Mouse (Mus musculus) cerebellum, adult 9-10 months (tissue): ENCODE results near the gene Kcnh8.

ENCODE experiments used
- DNase-seq: peaks from one replicate; pipeline ENCODE4 v3.0.0; 2022

Gene Kcnh8

DNA sequence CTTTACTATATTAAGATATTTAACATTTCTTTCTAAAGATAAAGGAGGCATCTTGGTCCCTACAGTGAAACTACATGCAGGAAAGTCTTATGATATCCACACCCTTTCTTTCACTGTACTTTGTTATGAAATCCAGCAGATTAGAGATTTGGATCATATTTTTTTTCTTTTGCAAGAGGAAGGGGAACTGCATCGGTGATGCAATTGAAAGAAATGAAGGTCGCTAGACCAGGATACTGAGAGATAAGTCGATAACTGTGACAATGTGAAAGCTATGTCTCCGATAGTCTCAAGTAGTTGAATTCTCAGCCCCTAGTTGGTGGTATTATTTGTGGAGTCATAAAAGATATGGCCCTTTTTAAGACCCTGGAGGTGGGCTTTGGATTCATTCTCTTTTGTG, 227.2 kb downstream of the Kcnh8 start:
- DNase-seq, result no peak

DNA sequence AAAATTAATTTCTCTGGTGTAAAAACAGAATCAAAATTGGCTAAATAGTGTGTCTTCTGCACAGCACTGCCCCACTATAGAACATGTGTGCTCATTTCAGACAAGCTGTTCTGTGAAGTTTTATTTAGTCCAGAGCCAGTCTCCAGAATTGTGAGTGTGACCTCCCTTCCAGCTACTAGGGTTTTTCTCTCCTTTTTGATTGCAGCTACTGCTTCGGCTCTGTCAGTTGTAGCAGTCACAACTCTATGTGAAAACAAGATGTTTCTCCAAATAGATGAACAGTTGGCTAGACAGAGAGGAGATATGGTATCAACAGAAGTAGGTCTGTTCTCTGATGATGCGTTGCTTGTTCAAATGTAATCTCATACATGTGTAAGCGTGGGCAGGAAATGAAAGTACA, 270.7 kb downstream of the Kcnh8 start:
- DNase-seq, result no peak

DNA sequence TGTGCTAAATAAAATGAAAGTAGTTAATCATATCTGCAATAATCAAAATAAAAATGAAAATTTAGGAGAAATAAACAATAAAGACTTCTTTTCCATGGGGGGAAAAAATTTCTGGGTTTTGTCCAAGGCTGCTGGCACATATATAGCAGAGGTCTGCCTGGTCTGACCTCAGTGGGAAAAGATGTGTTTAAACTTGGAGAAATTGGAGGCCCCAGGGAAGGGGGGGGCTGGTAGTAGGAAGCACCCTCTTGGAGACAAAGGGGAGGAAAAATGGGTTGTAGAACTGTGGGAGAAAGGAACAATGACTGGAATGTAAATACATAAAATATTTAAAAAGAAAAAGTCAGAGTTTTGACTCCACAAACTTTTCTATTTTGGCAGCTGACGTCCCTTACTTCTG, 276.5 kb downstream of the Kcnh8 start:
- DNase-seq, result no peak

DNA sequence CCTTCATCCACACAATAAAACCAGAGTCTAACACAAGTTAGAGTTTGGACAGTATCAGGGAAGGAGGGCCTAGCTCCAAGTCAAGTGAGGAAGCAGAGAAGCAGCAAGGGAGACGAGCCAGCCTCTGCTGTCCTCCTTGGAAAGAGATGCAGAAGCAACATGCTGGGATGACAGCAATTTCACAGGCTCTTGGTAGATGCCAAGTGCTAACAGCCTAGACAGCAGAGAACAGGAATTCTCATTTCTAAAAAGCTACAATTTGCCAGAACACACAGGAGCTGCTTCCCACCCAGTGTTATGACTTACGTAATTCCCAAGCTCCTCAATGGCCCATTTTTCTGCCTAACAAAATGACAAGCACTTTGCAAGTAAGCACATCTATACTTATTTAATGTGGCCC, 277.5 kb downstream of the Kcnh8 start:
- peak; percentile 7 for DNase-seq

DNA sequence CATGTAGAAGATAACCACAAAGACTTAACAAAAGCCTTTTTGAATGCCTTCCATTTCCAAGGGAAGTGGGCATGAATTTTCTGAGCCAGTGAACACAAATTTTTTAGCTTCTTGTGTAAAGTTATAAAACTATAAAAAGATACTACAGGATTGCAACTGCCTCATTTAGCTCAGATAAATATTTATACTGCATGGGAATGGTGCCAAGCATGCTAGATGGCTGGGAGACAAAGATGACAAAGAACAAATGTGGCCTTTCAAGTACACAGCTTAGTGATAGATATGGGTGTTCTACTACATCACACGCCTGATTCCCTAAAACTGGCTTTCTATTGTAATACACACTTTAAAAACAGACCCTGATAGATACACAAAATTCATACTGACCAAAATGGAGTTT, 282.7 kb downstream of the Kcnh8 start:
- DNase-seq, result no peak

DNA sequence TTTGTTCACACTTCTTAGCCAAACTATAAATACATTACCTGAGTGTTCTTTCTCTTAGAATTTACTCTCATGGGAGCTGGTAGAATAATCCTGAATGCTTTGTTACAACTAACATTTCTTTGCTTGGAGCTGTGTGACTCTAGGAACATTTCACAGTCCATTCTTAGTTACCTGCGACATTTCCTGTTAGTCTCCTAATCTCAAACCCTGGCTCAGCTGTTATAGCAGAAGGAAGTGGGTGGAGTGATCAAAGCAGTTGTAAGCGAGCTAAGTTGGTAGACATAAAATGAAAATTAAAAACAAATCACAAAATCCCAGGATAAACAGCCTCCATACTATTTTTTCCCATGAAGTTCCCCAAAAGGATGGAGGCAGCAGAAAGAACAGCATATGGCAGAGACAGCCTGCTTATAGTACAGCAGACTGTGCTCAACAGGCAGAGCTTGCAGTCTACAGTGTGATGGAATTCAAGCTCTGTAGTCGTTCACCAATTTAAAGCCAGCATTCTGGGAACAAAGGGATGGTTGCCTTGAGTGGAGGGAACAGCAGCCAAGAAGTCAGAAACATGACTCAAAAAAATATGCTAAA, 318.1 kb downstream of the Kcnh8 start:
- no peak for DNase-seq

DNA sequence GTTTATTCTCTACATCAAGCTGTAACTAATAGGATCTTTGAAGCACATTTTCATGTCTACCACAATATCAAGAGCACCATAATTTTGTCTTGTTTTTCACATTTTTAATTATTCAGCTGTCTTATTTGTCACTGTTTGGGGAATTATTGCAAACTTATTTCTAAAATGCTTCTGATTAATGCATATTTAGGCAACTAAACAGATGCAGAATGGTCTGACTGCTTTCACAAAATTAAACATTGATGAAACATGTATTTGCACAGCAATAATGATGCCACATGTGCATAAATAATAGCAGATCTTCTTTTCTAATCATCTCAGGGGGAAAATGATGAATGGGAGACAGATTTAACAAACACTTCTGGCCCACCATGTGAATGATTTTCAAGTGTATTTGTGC, 341.5 kb downstream of the Kcnh8 start:
- no peak for DNase-seq

DNA sequence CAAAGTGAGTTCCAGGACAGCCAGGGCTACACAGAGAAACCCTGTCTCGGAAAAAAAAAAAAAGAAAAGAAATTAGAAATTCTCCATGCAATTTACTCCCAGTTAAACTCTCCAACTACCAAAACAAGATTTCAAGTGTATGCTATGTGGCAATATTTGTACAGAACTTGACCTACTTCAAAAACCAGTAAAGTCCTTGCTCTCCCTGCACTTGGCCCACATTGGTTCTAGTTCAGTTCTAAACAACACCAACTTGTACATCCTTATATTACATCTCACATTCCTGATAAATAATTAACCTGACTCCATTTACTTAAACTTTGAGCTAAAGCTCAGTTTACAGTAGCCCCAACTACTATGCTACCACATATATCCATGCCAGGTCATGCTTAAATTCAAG, 370.2 kb downstream of the Kcnh8 start:
- DNase-seq, result no peak

DNA sequence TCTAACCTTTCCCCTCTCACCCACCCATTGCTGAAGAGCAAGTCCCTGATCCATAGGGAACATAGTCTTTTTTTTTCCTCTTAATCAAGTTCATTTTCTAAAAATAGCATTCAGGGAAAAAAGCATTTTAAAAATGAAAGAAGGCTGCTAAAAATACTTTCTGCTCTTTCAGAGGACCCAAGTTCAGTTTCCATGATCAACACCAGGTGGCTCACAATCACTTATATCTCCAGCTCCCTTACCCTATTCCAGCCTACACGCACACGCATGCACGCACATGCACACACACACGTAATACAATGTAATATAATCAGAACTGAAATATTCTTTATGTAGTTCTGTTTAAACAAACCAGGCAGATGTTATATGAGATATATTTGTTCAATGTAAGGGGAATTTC, 378.4 kb downstream of the Kcnh8 start:
- no peak for DNase-seq
